In genomic region chr4:114652400-114652799, GRCm38 (mm10) we compare ENCODE assay signal across 16 mouse cellular contexts.
A peak's percentile ranks its signal among the peaks of the same experiment; 100 is the strongest.
DNase-seq lines count a peak whose midpoint lies in the region; ATAC-seq and TF ChIP-seq lines count a peak whose summit lies in the region.
"Had no signal": no experiment of that assay in that cellular context is flagged by ENCODE, and none has a peak within 500 bp of the region (broad histone marks: within the 10 kb centered on the region; RNA-seq: fewer than 3 reads in every experiment).

No protein-coding gene starts in this region.

- TF ChIP-seq EP300 in lung, postnatal 0 days (IDR thresholded peaks at IDR 0.05) = no peak

- no peaks in the 10 kb centered on the region for H3K27me3 ChIP-seq in lung, postnatal 0 days (replicated peaks; ENCODE audit: insufficient read depth, low read length)
- H3K27me3 ChIP-seq in forebrain, embryonic 10.5 days (ENCODE audit: poor library complexity, severe bottlenecking) = peaks cover 48% of the 10 kb centered on the region

- no peak overlapping the region for H3K4me3 ChIP-seq in lung, postnatal 0 days (ENCODE audit: low read depth, low read length)
- H3K4me3 ChIP-seq in forebrain, embryonic 10.5 days = no peak overlapping the region
- H3K4me3 ChIP-seq: heart, embryonic 12.5 days; hindbrain, embryonic 12.5 days; liver, embryonic 15.5 days; midbrain, embryonic 12.5 days; neural tube, embryonic 15.5 days had no signal

- DNase-seq in lung, postnatal 0 days (ENCODE audit: low spot score) = peak; percentile 18
- no peak for DNase-seq in lung, adult 18-20 months
- DNase-seq in CD4-positive, CD25-positive, alpha-beta regulatory T cell, adult 2 months (ENCODE audit: low read depth, low spot score) = peak; percentile 71
- no peak for DNase-seq in forebrain, embryonic 10.5 days (ENCODE audit: extremely low spot score, low spot score)
- no peak for DNase-seq in kidney, postnatal 10 days
- no peak for DNase-seq in right cerebral cortex, adult 2 months (ENCODE audit: low spot score in 2 of 2)
- DNase-seq: kidney, adult 9 months; right cerebral cortex, postnatal 14 days had no signal

- WGBS in lung, postnatal 0 days = 70% methylated on average over 4 of the region's 4 CpGs
- 93% methylated on average over 4 of the region's 4 CpGs for WGBS in forebrain, embryonic 10.5 days

- H3K9me3 ChIP-seq in lung, postnatal 0 days (ENCODE audit: low read length) = no peaks in the 10 kb centered on the region
- H3K9me3 ChIP-seq in forebrain, embryonic 10.5 days = no peaks in the 10 kb centered on the region
- H3K9me3 ChIP-seq: heart, embryonic 12.5 days; hindbrain, embryonic 12.5 days; liver, embryonic 15.5 days; midbrain, embryonic 12.5 days; neural tube, embryonic 15.5 days had no signal

- H3K36me3 ChIP-seq in lung, postnatal 0 days (ENCODE audit: insufficient read depth, low read length) = no peaks in the 10 kb centered on the region
- no peaks in the 10 kb centered on the region for H3K36me3 ChIP-seq in forebrain, embryonic 10.5 days (replicated peaks)
- H3K36me3 ChIP-seq: heart, embryonic 12.5 days; hindbrain, embryonic 12.5 days; liver, embryonic 15.5 days; midbrain, embryonic 12.5 days; neural tube, embryonic 15.5 days had no signal

- no peak for TF ChIP-seq CTCF in lung, postnatal 0 days (IDR thresholded peaks at IDR 0.05)

- no peaks in the 10 kb centered on the region for H3K4me1 ChIP-seq in lung, postnatal 0 days (ENCODE audit: insufficient read depth, low read depth, low read length)
- H3K4me1 ChIP-seq in forebrain, embryonic 10.5 days = peaks cover 26% of the 10 kb centered on the region
- H3K4me1 ChIP-seq: liver, embryonic 15.5 days had no signal

- no peak overlapping the region for H3K4me2 ChIP-seq in lung, postnatal 0 days (replicated peaks; ENCODE audit: low read depth, low read length)
- H3K4me2 ChIP-seq: heart, embryonic 12.5 days; hindbrain, embryonic 12.5 days; liver, embryonic 15.5 days; midbrain, embryonic 12.5 days; neural tube, embryonic 15.5 days had no signal

- no peak overlapping the region for H3K27ac ChIP-seq in lung, postnatal 0 days (ENCODE audit: low read length)
- H3K27ac ChIP-seq in forebrain, embryonic 10.5 days = no peak overlapping the region
- H3K27ac ChIP-seq: hindbrain, embryonic 12.5 days; liver, embryonic 15.5 days; midbrain, embryonic 12.5 days; neural tube, embryonic 15.5 days had no signal

- no peak overlapping the region for H3K9ac ChIP-seq in lung, postnatal 0 days (replicated peaks; ENCODE audit: low read depth)
- H3K9ac ChIP-seq: heart, embryonic 12.5 days; hindbrain, embryonic 12.5 days; liver, embryonic 15.5 days; midbrain, embryonic 12.5 days; neural tube, embryonic 15.5 days had no signal

- no peak for ATAC-seq in lung, postnatal 0 days
- peak; percentile 84 for ATAC-seq in common myeloid progenitor, adult 5-6 weeks (replicated peaks; ENCODE audit: low read depth, poor library complexity, severe bottlenecking)
- peak; percentile 78 for ATAC-seq in monocyte, adult 5-6 weeks (replicated peaks; ENCODE audit: insufficient number of reproducible peaks, low FRiP score, low TSS enrichment, poor library complexity, severe bottlenecking)
- ATAC-seq: forebrain, embryonic 16.5 days had no signal

Comparison
In these comparisons a context has a peak if more than half of its experiments do, and no peak if none do; other contexts are left out.
1. DNase-seq: peak in lung, postnatal 0 days (single experiment) and CD4-positive, CD25-positive, alpha-beta regulatory T cell, adult 2 months (single experiment); none in lung, adult 18-20 months (0 of 2), forebrain, embryonic 10.5 days (single experiment), kidney, postnatal 10 days (single experiment) and right cerebral cortex, adult 2 months (0 of 2).